Mouse (Mus musculus) liver, embryonic 14.5 days (tissue): Measurements from ENCODE around the gene Hist1h2bl.

Source experiments
- CTCF ChIP-seq: IDR thresholded peaks from 2 replicates; pipeline ENCODE4 v1.5.1; 2016; ENCODE audit warnings: antibody characterized with exemption, low read depth, control low read depth
- EP300 ChIP-seq: IDR thresholded peaks from 2 replicates; pipeline ENCODE4 v1.6.1; 2016; ENCODE audit warnings: antibody characterized with exemption, low read depth

DNA sequence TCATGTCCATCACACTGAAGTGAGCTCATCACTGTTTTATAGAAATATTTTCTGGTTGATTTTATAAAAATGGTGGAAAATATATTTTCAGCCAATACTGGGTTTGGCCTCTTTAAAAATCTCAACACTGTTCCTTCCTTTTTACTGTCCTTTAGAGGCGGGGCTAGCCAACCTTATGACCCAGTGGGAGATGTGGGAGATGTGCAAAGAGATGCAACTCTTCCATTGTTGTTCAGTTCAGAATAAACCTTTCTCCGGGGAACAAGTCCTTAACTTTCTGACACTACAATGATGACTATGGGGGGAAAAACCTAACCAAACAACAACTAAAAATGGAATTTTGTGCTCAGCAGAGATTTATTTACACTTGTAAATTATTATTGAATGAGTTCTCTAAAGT, 38.6 kb downstream of the Hist1h2bl start, which contains the start of gene Olfr1360:
- TF ChIP-seq CTCF (no peak), EP300 (no peak)
